Mouse (Mus musculus): Measurements from ENCODE around the gene Cblb.
A peak's percentile ranks its signal among the peaks of the same experiment; 100 is the strongest.

The Cblb gene

GRCm38 (mm10) chr16:52071766-52072209 is 40.8 kb downstream of the Cblb start:
- no peak for DNase-seq (ENCODE audit: low spot score in 2 of 2)

GRCm38 (mm10) chr16:52076652-52077051 is 45.6 kb downstream of the Cblb start:
- peak in 1 of 2 experiments; percentile 45 for DNase-seq (ENCODE audit: low spot score in 2 of 2)

- no peak for DNase-seq (ENCODE audit: low spot score in 2 of 2)
Observed at GRCm38 (mm10) chr16:52077901-52078300, 46.9 kb downstream of the Cblb start.

GRCm38 (mm10) chr16:52078758-52079474 is 47.9 kb downstream of the Cblb start:
- no peak for DNase-seq (ENCODE audit: low spot score in 2 of 2)

GRCm38 (mm10) chr16:52079475-52079823 is 48.4 kb downstream of the Cblb start:
- no peak for DNase-seq (ENCODE audit: low spot score in 2 of 2)

- DNase-seq (ENCODE audit: low spot score in 2 of 2) = no peak
Observed at GRCm38 (mm10) chr16:52080619-52081395, 49.8 kb downstream of the Cblb start.

GRCm38 (mm10) chr16:52081756-52082155 is 50.7 kb downstream of the Cblb start:
- no peak for DNase-seq (ENCODE audit: low spot score in 2 of 2)

GRCm38 (mm10) chr16:52086793-52087450 is 55.9 kb downstream of the Cblb start:
- DNase-seq (ENCODE audit: low spot score in 2 of 2) = no peak

- no peak for DNase-seq (ENCODE audit: low spot score in 2 of 2)
Observed at GRCm38 (mm10) chr16:52089354-52089753, 58.3 kb downstream of the Cblb start.

- DNase-seq (ENCODE audit: low spot score in 2 of 2) = no peak
Observed at GRCm38 (mm10) chr16:52090899-52091298, 59.9 kb downstream of the Cblb start.

GRCm38 (mm10) chr16:52093325-52094253 is 62.6 kb downstream of the Cblb start:
- DNase-seq (ENCODE audit: low spot score in 2 of 2) = no peak

- DNase-seq (ENCODE audit: low spot score in 2 of 2) = no peak
Observed at GRCm38 (mm10) chr16:52094735-52095459, 63.9 kb downstream of the Cblb start.

GRCm38 (mm10) chr16:52095643-52096042 is 64.6 kb downstream of the Cblb start:
- DNase-seq (ENCODE audit: low spot score in 2 of 2) = no peak

GRCm38 (mm10) chr16:52100466-52100865 is 69.4 kb downstream of the Cblb start:
- no peak for DNase-seq (ENCODE audit: low spot score in 2 of 2)

GRCm38 (mm10) chr16:52104608-52105007 is 73.6 kb downstream of the Cblb start:
- DNase-seq (ENCODE audit: low spot score in 2 of 2) = no peak

GRCm38 (mm10) chr16:52107836-52108235 is 76.8 kb downstream of the Cblb start:
- no peak for DNase-seq (ENCODE audit: low spot score in 2 of 2)

- DNase-seq (ENCODE audit: low spot score in 2 of 2) = no peak
Observed at GRCm38 (mm10) chr16:52114473-52114872, 83.4 kb downstream of the Cblb start.

GRCm38 (mm10) chr16:52119003-52119402 is 88.0 kb downstream of the Cblb start:
- DNase-seq (ENCODE audit: low spot score in 2 of 2) = no peak

- no peak for DNase-seq (ENCODE audit: low spot score in 2 of 2)
Observed at GRCm38 (mm10) chr16:52124974-52125373, 93.9 kb downstream of the Cblb start.

- DNase-seq (ENCODE audit: low spot score in 2 of 2) = no peak
Observed at GRCm38 (mm10) chr16:52125896-52126295, 94.9 kb downstream of the Cblb start.

Measured in cerebellum, postnatal 4 days (tissue).